Mouse (Mus musculus): ENCODE measurements around the gene Gpc6.

GRCm38 (mm10) chr14:117817196-117817595, 892.1 kb downstream of the Gpc6 start:
- TF ChIP-seq CTCF (IDR thresholded peaks at IDR 0.05; ENCODE audit: low read depth): no peak
- TF ChIP-seq EP300 (optimal IDR thresholded peaks at IDR 0.05): no peak

Measured in stomach, postnatal 0 days (tissue).